Mouse (Mus musculus) left cerebral cortex, postnatal 14 days (tissue): Measurements from ENCODE around the gene Syt1. TPM values are rescaled to one million over a fixed set of nuclear protein-coding genes. Genes with fewer than 3 reads are reported as not detected.

Source experiments
- DNase-seq, 2 experiments: peaks; one replicate each; pipeline ENCODE4 v3.0.0; 2021 to 2022; ENCODE audit warnings: low spot score in 2 of 2, mixed read lengths in 1 of 2
- intact Hi-C: fragments of 180-260 bp; cut with DNase I; formaldehyde crosslinking; loops from one replicate; pipeline ENCODE4 v1.15.1; 2025
- total RNA-seq, 2 experiments: library from RNA; stranded (reverse); gene quantifications; 2 replicates each; pipeline ENCODE4 v1.2.3; 2021

The Syt1 gene
- total RNA-seq, 2 experiments from 2014 or later = 1,079 to 1,115 TPM

DNA sequence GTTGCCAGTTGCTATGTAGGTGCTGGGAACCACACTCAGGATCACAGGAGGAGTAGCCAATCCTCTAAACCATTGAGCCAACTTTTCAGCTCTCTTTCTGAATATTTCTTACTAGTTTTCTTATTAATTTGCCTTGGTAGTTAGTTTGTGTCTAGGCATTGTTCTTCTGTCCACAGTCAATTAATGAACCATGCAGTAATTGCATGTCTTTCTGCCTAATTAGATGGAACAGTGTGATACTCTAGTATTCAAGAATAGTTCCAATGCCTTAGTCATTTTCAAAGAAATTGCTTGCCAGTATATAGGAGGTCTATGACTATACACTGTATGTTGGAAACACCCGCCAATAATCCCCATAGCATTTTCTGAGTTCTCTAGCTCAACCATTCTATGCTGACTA is 118.3 kb downstream of the Syt1 start:
- DNase-seq = no peak
- intact Hi-C loops = no loop called here

DNA sequence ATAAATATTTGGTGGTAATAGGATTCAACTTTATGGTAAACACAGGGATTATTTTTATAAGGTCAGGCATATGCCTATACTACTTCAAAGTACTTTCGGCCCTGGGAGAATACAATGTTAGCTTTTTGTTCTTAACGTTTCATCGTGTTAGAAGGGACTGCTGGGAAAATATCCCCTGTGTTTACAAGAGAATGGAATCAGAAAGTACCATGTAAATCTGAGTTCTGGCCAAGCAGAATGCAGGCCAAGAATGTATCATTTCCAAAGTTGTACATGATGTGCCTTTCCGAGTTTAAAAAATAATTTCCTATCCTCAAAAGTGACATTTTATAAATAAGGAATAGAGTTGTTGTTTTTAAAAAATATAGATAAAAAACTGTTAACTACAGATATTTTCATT is 121.7 kb downstream of the Syt1 start:
- intact Hi-C loops = no loop called here
- no peak for DNase-seq

DNA sequence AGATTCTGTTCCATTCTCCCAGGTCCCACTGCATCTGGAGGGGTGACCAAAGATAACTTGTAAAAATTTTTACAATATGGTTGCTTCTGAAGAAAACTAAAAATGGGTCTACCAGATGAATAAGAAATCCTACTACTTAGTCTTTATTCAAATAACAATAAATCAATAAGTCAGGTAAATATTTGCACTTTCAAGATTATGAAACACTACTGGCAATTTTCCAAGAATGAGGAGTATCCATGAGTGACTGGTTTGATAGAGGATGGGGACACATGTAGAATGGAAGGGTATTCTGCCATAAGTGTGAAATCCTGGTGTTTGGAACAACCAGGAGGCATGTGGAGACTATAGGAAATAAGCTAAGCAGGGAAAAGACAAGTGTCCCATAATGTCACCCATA is 124.0 kb downstream of the Syt1 start:
- intact Hi-C loops = no loop called here
- DNase-seq = no peak

DNA sequence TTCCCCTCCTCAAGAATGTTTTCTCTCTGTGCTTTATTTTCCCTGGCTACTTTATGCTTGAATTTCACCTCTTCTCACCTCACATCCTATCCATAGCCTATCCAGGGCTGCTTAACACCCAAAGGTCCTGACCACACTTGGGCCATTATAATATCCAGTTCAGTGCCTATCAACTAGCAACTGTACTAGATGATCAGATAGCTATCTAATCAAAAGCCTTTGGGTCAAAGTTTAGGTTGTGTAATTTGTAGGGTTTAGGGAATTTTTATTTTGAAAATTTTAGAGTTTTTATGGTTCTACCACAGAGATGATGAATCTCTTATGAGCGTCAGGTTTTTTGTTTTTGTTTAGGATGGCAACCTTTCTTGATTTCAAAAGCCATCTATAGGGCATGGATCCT is 125.0 kb downstream of the Syt1 start:
- intact Hi-C loops = no loop called here
- DNase-seq = no peak

DNA sequence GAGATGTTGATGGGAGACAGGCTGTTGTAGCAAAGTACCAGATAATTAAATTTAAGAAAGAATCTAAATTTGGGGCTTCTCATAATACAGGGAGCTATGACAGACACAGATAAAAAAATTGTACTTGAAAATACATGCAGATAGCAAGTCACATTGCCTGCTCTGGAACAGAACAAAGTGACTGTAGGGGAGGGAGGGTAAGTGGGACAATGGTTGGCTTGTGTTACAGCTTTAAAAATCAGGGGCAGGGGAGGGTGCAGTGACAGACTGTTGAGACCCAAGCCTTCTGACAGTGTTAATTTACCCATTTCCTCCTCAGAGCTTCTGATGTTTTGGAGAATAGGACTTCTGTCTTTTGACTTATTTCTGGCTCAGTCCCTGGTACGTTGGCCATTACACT is 126.3 kb downstream of the Syt1 start:
- intact Hi-C loops = no loop called here
- no peak for DNase-seq

DNA sequence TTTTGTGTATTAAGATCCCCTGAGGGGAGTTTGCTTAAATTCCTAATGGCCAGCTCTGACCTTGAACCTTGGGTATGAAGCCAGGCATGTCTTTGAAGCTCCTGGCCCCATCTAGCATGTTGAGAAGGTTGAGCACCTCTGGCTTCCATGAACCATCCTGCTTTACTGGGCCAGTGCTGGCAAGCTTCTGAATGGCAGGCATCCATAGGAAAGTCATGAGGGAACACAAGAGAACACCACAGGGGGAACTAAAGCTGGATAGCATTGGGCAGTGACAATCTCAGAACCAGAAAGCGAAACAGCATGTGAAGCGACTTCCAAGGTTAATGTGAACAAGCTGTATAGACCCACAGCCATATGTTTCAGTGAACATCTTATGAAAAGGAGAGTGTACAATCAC is 130.4 kb downstream of the Syt1 start:
- intact Hi-C loops = no loop called here

DNA sequence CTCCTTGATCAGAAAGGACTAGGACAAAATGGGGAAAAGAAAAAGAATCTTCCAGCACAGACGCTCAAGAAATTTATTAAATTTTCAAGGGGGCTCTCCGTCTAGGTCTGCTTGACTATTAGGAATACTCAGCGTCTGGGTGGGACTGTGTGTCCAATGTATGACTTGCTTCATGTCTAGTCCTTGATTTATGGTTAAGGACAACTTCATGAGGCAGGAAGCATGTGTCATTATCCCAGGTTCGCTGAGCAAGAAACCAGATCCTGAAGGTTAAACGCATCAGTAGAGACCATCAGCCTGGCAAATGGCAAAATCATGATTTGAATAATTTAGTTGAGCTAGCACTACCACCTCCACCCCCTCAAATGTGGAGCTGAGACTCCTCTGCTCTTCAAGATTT is 135.1 kb downstream of the Syt1 start:
- intact Hi-C loops = no loop called here
- no peak for DNase-seq

More for the DNA sequence above, 130.4 kb downstream of the Syt1 start:
- no peak for DNase-seq

DNA sequence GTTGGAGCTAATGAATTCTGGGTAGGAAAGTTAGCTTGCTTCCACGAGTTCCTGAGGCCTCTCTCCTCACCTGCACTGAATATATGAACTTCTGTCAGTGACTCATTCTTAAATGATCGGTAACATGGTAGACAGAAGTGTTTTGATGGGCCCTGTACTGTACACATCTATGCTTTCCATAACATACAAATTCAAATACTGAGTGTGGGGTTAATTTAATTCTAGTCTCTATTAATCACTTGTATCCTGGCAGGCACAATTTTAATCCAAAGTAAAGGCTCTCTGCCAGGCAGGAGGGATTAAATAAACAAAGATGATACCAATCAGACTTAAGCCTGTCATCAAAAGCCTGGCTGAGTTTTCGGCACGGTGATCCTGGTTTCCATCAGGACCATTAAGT is 136.1 kb downstream of the Syt1 start:
- DNase-seq = no peak
- intact Hi-C loops = no loop called here

DNA sequence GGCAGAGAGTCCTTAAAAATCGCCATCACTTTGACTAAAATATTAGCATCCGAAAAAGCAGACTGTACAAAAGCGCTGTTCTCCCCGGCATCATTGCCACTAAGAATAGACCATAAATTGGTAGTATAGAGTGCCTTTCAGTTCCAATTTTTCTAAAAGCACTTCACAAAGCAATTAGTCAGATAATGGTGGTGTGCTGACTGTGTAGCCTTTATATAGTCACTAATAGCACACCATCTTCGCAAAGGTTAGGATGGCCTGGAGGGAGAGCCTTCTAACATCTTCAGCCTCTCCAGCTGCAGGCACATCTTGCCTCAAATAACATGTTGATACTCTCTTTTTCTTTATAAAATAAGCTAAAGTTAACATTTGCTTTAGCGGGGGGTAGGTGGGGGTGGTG is 138.4 kb downstream of the Syt1 start:
- intact Hi-C loops = no loop called here
- no peak for DNase-seq

DNA sequence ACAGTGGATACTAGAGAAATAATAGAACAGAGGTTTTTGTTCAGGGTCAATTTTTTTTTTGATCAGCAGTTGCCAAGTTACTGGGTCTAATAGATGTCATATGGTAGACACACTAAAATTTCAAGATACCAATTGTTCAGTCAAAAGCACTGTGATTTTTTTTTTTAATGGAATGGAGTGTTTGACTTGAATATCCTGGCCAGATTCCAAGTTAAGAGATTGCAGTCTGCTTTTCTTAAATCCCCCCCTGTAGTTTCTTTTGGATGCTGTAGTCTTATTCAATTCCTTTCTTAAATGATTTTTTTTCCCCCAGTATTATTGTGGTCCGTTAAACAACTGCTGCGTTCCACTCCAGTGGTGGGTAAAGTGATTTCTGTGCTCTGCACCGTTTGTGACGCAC is 140.2 kb downstream of the Syt1 start:
- DNase-seq = no peak
- intact Hi-C loops = no loop called here

DNA sequence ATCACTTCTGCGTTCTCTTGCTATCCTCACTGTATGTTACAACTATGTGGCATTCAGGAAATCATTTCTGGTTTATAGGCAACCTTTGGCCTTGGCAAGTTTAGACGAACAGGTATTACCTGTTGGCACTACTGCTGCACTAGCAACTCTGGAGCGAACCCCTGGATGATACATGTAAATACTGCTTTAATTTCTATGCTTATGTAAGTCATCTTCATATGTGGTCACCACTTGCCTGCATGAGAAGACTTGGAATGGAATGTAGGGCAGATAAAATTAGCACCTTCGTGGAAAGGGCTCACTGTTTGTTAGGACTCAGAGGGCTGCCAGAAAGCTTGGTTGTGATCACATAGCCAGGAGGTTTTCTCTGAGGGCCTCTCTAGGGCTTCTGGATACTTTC is 142.6 kb downstream of the Syt1 start:
- DNase-seq = peak in 1 of 2 experiments; percentile 58
- intact Hi-C loops = no loop called here

DNA sequence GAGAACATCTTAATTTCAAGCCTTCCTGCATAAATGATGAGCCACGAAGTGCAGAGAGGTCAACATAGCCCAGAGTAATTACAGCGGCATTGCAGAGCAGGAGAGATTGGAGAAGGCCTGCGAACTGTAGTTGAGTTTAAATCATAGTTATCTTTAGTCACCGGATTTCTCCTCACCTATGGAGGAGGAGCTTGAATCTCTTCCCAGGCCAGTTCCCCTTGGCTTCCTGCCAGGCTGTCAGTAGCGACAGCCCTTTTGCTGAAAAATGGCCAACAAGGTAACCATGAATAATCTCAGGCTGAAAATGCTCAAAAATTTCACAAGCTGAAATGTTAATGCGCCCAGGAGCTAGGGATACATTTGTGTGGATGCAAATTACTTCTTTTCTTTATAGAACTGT is 143.6 kb downstream of the Syt1 start:
- DNase-seq = peak in 1 of 2 experiments; percentile 24
- intact Hi-C loops = no loop called here

DNA sequence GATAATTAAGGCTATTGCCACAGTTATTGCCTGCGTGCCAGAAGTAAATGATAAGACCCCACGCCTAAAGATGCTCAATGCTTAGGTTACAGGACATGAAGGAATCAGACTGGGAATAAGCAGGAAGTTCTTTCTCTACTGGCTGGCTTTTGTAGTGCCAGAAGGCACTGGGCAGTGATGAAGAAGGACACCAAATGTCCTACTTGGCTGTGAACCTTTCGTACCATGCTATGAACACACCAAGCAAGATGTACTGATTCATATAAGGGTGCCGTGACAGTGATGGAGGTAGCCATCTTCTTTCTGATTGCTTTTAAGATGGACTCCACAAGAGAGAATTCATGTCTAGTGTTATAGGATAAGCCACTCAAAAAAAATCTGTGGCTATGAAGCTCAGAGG is 145.2 kb downstream of the Syt1 start:
- no peak for DNase-seq
- intact Hi-C loops = no loop called here

DNA sequence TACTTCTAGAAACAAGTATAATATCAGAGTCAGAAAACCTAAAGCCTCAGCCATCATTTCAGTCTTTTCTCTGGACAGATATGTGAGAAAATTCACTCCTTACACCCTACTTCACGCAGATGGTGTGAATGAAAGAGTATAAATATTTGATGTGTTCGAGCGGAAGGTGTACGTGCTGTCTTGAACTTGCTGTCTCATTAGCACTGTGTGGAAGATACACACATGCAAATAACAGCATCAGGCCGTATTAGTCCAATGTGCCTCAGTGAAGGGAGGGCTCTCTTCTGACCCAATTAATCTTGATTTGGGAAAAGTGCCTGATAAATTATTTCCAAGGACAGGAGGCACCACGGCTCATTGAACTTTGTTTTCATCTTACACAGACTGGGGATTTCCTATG is 154.8 kb downstream of the Syt1 start:
- DNase-seq = no peak
- intact Hi-C loops = no loop called here

DNA sequence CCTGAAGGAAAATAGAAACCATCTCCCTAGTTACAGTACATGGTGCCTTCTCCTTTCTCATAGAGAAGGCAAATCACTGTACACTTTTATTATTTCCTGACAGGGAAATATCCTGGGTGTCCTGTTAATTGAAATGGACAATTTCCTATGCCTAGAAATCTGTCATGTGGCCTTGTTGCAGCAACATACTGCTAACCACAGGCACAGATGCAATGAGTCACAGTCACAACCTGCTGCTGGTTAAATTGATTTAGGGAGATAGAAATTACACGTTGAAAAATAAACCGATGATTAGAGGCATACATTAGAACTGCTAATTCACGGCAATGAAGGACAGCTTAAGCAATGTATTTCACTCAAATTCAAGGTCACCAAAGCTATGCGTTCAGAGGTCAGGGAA is 158.0 kb downstream of the Syt1 start:
- intact Hi-C loops = no loop called here
- DNase-seq = no peak

DNA sequence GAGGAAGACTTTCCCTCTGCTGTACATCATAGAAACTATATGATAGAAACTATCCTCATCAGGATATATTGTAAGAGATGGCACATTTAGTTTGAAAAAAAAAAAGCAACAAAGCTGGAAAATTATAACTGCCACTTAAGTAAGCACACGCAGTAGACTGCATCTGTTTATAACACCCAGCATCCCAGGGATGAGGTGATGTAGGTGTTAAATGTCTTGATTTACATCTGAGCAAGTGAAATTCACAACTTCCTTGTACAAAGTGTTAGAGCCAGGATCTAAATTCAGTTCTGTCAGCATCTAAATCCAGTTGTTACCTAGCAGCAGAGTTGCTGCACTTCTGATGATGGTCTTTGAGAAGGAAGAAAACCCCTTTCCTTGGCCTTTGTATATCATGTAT is 173.3 kb downstream of the Syt1 start:
- peak in 1 of 2 experiments; percentile 75 for DNase-seq
- intact Hi-C loops = no loop called here

DNA sequence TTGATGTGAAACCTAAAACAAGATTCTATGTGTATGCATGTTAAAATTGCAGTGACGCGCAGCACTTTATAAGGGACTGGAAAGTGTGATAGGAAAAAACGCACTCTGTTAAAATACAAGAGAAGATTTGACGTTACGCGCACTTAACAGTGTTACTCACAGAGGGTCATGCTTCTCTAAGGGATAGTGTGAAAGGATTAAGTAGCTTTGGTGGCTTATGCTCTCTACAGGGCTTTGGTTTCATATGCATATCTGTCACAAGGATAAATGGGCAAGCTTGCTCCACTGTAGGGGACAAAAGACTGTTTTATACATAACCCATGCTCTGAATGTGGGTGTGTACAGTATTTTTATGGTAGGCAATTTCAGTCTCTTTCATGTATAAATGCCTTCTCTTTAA is 178.5 kb downstream of the Syt1 start:
- intact Hi-C loops = no loop called here

DNA sequence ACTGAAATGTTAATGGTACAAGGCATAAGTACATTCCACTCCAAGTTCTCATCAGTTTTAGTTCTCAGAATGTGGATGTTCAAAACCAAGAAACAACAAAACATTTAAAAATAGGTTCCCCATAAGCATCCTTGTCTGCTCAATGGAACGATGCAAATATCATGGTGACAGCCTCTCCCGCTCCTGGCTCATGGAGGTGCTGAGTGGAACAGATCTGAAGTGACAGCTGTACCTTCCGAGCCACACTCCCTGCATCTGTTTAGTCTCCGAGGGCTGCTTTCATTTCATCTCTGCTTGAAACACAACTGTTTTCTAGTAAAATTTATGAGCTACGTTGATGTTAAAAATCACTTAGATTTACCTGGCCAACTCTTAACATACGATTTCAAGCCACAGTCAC is 179.0 kb downstream of the Syt1 start:
- DNase-seq = no peak
- intact Hi-C loops = no loop called here

More for the DNA sequence above, 178.5 kb downstream of the Syt1 start:
- DNase-seq = no peak

DNA sequence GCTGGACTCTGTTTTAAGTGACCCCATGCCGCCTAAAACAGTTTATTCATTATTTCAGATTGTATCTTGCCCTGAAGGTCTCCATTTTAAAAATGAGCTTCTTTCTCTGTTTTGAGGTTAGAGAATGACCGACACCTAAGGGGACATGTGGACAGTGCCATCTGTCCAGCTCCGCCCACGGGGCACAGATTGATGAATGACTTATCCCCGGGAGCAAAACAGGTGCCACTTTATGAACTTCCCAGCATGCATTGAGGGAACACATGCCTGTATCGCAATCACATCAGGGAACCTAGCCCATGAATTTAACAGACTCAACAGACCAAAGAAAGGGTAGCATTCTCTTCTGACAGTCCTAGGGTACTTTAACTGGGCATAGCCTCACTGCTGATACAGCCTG is 188.5 kb downstream of the Syt1 start:
- intact Hi-C loops = no loop called here
- DNase-seq = no peak

DNA sequence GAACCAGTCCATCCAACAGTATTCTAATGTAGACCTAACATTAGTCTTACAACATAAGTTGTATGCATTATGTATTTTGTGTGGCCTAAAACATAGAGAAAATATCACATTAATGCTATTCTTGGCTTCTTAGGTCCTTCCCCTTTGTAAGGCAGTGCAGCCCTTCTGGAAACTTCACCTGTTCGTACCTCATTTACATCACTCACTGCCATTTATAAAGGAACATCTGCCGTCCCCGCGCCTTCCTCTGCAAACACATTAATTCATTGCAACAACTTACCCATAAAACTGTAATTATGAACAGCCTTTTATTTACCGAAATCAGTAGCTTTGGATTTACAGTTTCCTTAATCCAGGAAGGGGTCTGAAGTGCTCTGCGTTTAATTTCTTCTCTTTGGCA is 195.4 kb downstream of the Syt1 start:
- DNase-seq = no peak
- intact Hi-C loops = no loop called here

DNA sequence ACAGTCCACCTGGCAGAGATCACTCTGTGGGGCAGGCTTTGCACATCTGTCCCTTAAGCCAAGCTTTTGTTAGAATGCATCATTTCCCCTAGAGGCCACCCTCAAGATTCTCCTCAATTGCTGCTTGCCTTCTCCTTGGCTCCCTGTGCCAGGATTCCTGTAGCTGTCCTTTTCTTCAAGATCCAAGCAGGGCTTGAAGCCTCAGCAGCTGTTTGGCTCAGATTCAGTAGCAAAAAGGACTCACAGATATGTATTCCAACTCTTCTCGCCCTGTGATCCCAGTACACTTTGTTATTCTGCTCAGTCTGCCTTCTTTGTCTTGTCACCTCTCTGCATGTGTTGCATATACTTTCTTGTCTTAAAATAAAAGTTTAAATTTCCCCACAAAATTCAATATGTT is 206.4 kb downstream of the Syt1 start:
- DNase-seq = no peak
- intact Hi-C loops = no loop called here

DNA sequence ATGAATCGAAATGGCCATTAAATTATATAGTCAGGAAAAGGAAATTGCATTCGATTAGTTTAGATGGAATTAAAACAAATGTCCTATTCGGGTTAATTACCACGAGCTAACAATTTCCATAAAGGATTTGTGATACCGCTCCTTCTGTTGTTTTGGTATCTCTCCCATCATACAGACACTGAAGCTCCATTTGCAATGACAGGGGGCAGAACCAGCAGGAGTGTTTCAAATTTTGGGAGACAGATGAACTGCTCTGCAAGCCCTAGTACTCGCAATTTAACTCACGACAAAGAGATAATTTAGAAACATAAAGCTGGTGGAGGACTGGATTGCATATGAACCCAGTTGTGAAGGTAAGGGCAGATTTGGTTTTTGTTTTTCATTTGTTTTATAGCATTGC is 210.0 kb downstream of the Syt1 start:
- no peak for DNase-seq
- intact Hi-C loops = no loop called here

DNA sequence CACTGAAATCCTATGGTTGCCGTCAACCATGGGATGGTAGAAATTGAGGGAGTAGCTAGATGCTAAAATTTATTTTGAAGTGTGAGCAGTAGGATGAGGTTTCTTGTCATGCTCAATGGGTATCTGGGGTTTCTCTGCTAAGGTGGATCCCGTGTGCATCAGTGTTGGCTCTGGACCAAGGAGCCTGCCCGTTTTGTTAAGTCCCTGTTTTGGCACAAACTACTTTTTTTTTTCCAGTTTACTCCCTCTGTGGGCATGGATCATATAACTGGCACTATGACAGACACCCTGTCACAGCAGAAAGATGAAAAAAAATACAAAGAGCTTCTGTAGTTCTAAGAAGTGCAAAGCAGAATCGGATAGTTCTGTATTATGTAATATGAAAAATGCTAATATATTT is 212.0 kb downstream of the Syt1 start:
- intact Hi-C loops = no loop called here
- no peak for DNase-seq
